Mouse (Mus musculus) urinary bladder, postnatal 4 days (tissue): ENCODE measurements around the gene Rnf220.

ENCODE experiments used
- DNase-seq, 2 experiments: peaks; one replicate each; pipeline ENCODE4 v3.0.0; 2021 to 2022; ENCODE audit warnings: low spot score in 2 of 2

Rnf220 gene

GRCm38 (mm10) chr4:117489566-117489965, 7.3 kb downstream of the Rnf220 start:
- DNase-seq = no peak

- DNase-seq = no peak
Measured at GRCm38 (mm10) chr4:117487471-117487870, 9.4 kb downstream of the Rnf220 start.

- no peak for DNase-seq
Measured at GRCm38 (mm10) chr4:117486188-117486587, 10.7 kb downstream of the Rnf220 start.

- no peak for DNase-seq
Measured at GRCm38 (mm10) chr4:117485045-117485780, 11.6 kb downstream of the Rnf220 start.

- no peak for DNase-seq
Measured at GRCm38 (mm10) chr4:117484256-117485044, 12.4 kb downstream of the Rnf220 start.

- DNase-seq = no peak
Measured at GRCm38 (mm10) chr4:117483931-117484255, 13.0 kb downstream of the Rnf220 start.

- no peak for DNase-seq
Measured at GRCm38 (mm10) chr4:117482103-117482502, 14.7 kb downstream of the Rnf220 start.

- no peak for DNase-seq
Measured at GRCm38 (mm10) chr4:117480611-117481445, 16.0 kb downstream of the Rnf220 start.

GRCm38 (mm10) chr4:117479951-117480350, 16.9 kb downstream of the Rnf220 start:
- DNase-seq = no peak

GRCm38 (mm10) chr4:117478101-117478673, 18.7 kb downstream of the Rnf220 start:
- DNase-seq = no peak

- DNase-seq = no peak
Measured at GRCm38 (mm10) chr4:117477401-117477800, 19.5 kb downstream of the Rnf220 start.

- DNase-seq = no peak
Measured at GRCm38 (mm10) chr4:117476777-117477176, 20.1 kb downstream of the Rnf220 start.

- DNase-seq = no peak
Measured at GRCm38 (mm10) chr4:117476355-117476754, 20.5 kb downstream of the Rnf220 start.

GRCm38 (mm10) chr4:117473985-117474354, 22.9 kb downstream of the Rnf220 start:
- DNase-seq = no peak

- no peak for DNase-seq
Measured at GRCm38 (mm10) chr4:117473291-117473984, 23.4 kb downstream of the Rnf220 start.

- DNase-seq = no peak
Measured at GRCm38 (mm10) chr4:117469471-117469870, 27.4 kb downstream of the Rnf220 start.

- DNase-seq = no peak
Measured at GRCm38 (mm10) chr4:117467936-117468335, 28.9 kb downstream of the Rnf220 start.

GRCm38 (mm10) chr4:117449151-117449550, 47.7 kb downstream of the Rnf220 start:
- DNase-seq = no peak

GRCm38 (mm10) chr4:117447926-117448325, 48.9 kb downstream of the Rnf220 start:
- DNase-seq = no peak

GRCm38 (mm10) chr4:117445516-117446207, 51.2 kb downstream of the Rnf220 start:
- no peak for DNase-seq

- no peak for DNase-seq
Measured at GRCm38 (mm10) chr4:117438919-117439318, 57.9 kb downstream of the Rnf220 start.
